8 mouse cellular contexts compared by ENCODE assay signal in the genomic region with DNA sequence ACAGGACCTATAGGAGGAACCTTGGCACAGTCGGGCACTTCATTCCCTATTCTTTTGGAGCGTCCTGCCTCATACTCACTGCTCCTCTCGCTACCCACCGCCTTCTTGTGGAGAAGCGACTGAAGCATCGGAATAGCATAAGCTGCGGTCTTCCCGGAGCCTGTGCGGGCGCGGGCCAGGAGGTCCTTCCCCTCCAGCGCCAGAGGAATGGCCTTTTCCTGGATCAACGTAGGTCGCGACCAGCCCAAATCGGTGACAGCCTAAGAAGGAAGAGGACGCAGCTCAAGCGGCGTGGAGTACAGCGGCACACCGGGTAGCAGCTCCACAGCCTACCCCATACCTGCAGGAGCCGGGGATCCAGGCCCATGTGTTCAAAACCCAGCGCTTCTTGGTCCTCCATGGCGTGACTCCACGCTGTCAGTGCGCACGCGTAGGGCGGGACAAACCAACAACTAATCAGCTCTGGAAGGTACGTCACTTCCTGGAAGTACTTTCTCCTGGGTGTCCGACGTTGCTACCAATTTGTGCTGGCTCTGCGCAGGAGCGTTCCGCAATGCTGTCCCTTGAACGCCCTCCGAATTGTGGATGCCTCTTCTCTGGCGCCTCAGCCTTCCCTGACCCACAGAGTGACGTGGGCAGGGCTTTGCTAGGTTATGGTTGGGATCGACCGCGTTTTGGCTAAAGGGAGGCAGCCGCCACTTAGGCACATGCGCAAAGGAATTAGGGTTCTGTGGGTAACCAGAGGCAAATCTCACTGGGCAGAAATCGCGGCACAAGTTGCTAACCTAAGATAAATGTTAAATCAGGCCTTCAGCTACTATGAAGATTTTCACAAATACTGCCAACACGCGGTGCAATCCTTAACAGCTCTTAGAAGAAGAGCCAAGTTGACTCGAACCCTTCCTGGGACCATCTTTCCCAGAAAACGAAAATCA. TPM values are rescaled to one million over a fixed set of nuclear protein-coding genes. Genes with fewer than 3 reads are reported as not detected.
DNase-seq lines count a peak whose midpoint lies in the region; ATAC-seq lines count a peak whose summit lies in the region.

A gene (minus strand): TSS at position 453 of the 935 bp plus-strand sequence.

- peak; percentile 98 for DNase-seq in NIH3T3 (ENCODE audit: low read depth)
- DNase-seq in cerebellum, postnatal 10 days: peak; percentile 95 to 96
- DNase-seq in frontal cortex, postnatal 10 days (ENCODE audit: low spot score in 2 of 2): peak; percentile 89 to 90
- DNase-seq in layer of hippocampus, postnatal 14 days (ENCODE audit: low spot score in 2 of 2): peak; percentile 88 to 97
- peak; percentile 89 for DNase-seq in lung, postnatal 14 days
- peak; percentile 91 for DNase-seq in retina, adult 2 months (ENCODE audit: low read depth, low spot score)
- peak; percentile 86 to 89 for DNase-seq in thymus, postnatal 36 days

- H3K4me2 ChIP-seq in hindbrain, embryonic 12.5 days (replicated peaks): peak within 1 kb of the TSS; percentile 95

- H3K27ac ChIP-seq in hindbrain, embryonic 12.5 days: peak within 1 kb of the TSS; percentile 94

- H3K4me3 ChIP-seq in hindbrain, embryonic 12.5 days: peak within 1 kb of the TSS; percentile 93

- WGBS in hindbrain, embryonic 12.5 days: 2% methylated on average over 50 of the region's 50 CpGs

- peaks cover 17% of the 10 kb centered on the region for H3K4me1 ChIP-seq in hindbrain, embryonic 12.5 days

- H3K9ac ChIP-seq in hindbrain, embryonic 12.5 days: peak within 1 kb of the TSS; percentile 80

- peaks cover 62% of the 10 kb centered on the region for H3K36me3 ChIP-seq in hindbrain, embryonic 12.5 days

- H3K27me3 ChIP-seq in hindbrain, embryonic 12.5 days: no peaks in the 10 kb centered on the region

- no peaks in the 10 kb centered on the region for H3K9me3 ChIP-seq in hindbrain, embryonic 12.5 days (replicated peaks)

- peak; percentile 96 for ATAC-seq in hindbrain, embryonic 12.5 days (ENCODE audit: low FRiP score)

RNA-seq across cellular contexts. Expression of the gene that starts here (rescaled TPM):
- 80.5 and 83.0 TPM in 2 replicates for polyA plus RNA-seq in hindbrain, embryonic 12.5 days (2016; fragmentation: Nextera tagmentation; extraction: Ambion mirVana)
- total RNA-seq in layer of hippocampus, postnatal 14 days (2021): 10 to 100 TPM; 44.9 to 47.5 TPM

Comparison
In these comparisons a context has a peak if more than half of its experiments do, and no peak if none do; other contexts are left out.
1. Peak in every context shown above with its lines: DNase-seq, ATAC-seq, H3K4me3 ChIP-seq and H3K27ac ChIP-seq.